Mouse (Mus musculus) MEL (cell line): ENCODE data around the gene Slc7a9. TPM values are rescaled to one million over a fixed set of nuclear protein-coding genes. Genes with fewer than 3 reads are reported as not detected.
A peak's percentile ranks its signal among the peaks of the same experiment; 100 is the strongest.

Source experiments
- DNase-seq: peaks from one replicate; pipeline ENCODE4 v3.0.0; 2011; ENCODE audit warnings: low read depth, low spot score
- H3K27ac ChIP-seq: 2 replicates; pipeline ENCODE4 v1.5.1; 2012; ENCODE audit warnings: low read depth, mild to moderate bottlenecking, control low read depth, low read length, moderate library complexity; ENCODE audit not compliant: control insufficient read depth
- H3K27me3 ChIP-seq, 2 experiments: fragments of 150-350 bp in 1 of 2; sonication (generic) in 1 of 2; 2 replicates each; pipeline ENCODE4 v1.6.1; 2012; ENCODE audit warnings: low read length in 2 of 2, mild to moderate bottlenecking in 2 of 2, improper control_type of control experiment in 1 of 2, moderate library complexity in 1 of 2; ENCODE audit not compliant: insufficient read depth in 2 of 2, control insufficient read depth in 1 of 2
- H3K36me3 ChIP-seq, 2 experiments: 2 replicates each; pipeline ENCODE4 v1.6.1; 2012 to 2014; ENCODE audit warnings: low read length in 2 of 2, improper control_type of control experiment in 1 of 2, inconsistent platforms in 1 of 2, mild to moderate bottlenecking in 1 of 2; ENCODE audit not compliant: insufficient read depth in 2 of 2, control insufficient read depth in 1 of 2
- H3K4me1 ChIP-seq, 2 experiments: fragments of 150-350 bp in 1 of 2; sonication (generic) in 1 of 2; 2 replicates each; pipeline ENCODE4 v1.6.1; 2012; ENCODE audit warnings: low read length in 2 of 2, improper control_type of control experiment in 1 of 2, mild to moderate bottlenecking in 1 of 2; ENCODE audit not compliant: insufficient read depth in 2 of 2, control insufficient read depth in 1 of 2
- H3K4me3 ChIP-seq, 2 experiments: fragments of 150-350 bp in 1 of 2; sonication (generic) in 1 of 2; 2 replicates each; pipeline ENCODE4 v1.5.1; 2012; ENCODE audit warnings: low read depth in 2 of 2, low read length in 2 of 2, mild to moderate bottlenecking in 2 of 2, moderate library complexity in 2 of 2, control low read depth in 1 of 2, improper control_type of control experiment in 1 of 2; ENCODE audit not compliant: control insufficient read depth in 1 of 2, insufficient read depth in 1 of 2
- H3K79me2 ChIP-seq: 2 replicates; pipeline ENCODE4 v1.6.1; 2012; ENCODE audit warnings: mild to moderate bottlenecking, low read length, moderate library complexity; ENCODE audit not compliant: control insufficient read depth, poor library complexity, insufficient read depth
- H3K9ac ChIP-seq: 2 replicates; pipeline ENCODE4 v1.6.1; 2012; ENCODE audit warnings: low read depth, mild to moderate bottlenecking, control low read depth, low read length, moderate library complexity; ENCODE audit not compliant: control insufficient read depth, poor library complexity, severe bottlenecking
- H3K9me3 ChIP-seq: fragments of 150-350 bp; sonication (generic); replicated peaks from 2 replicates; pipeline ENCODE4 v1.6.1; 2012; ENCODE audit warnings: mild to moderate bottlenecking, low read length, improper control_type of control experiment, moderate library complexity; ENCODE audit not compliant: insufficient read depth
- CHD2 ChIP-seq: IDR thresholded peaks from 2 replicates; pipeline ENCODE4 v1.6.1; 2011; ENCODE audit warnings: low read length, improper control_type of control experiment
- CTCF ChIP-seq, 3 experiments: IDR thresholded peaks in 2 of 3; conservative IDR thresholded peaks in 1 of 3; 2 replicates each; pipeline ENCODE4 v1.5.1; 2011 to 2012; ENCODE audit warnings: low read length in 3 of 3, low read depth in 2 of 3, mild to moderate bottlenecking in 2 of 3, improper control_type of control experiment in 1 of 3, inconsistent platforms in 1 of 3, mixed read lengths in 1 of 3, moderate library complexity in 1 of 3; ENCODE audit not compliant: control insufficient read depth in 1 of 3, insufficient read depth in 1 of 3, poor library complexity in 1 of 3, severe bottlenecking in 1 of 3
- ELF1 ChIP-seq: IDR thresholded peaks from 2 replicates; pipeline ENCODE4 v1.6.1; 2014; ENCODE audit warnings: low read depth, mild to moderate bottlenecking, inconsistent platforms, low read length, improper control_type of control experiment, moderate library complexity
- GABPA ChIP-seq: IDR thresholded peaks from 2 replicates; pipeline ENCODE4 v1.6.1; 2012; ENCODE audit warnings: low read depth, mild to moderate bottlenecking, inconsistent platforms, low read length, improper control_type of control experiment, moderate library complexity
- GATA1 ChIP-seq: IDR thresholded peaks from 2 replicates; pipeline ENCODE4 v1.6.1; 2011; ENCODE audit warnings: low read depth, low read length, improper control_type of control experiment
- KAT2A ChIP-seq: conservative IDR thresholded peaks from 2 replicates; pipeline ENCODE4 v1.6.1; 2012; ENCODE audit warnings: low read depth, low read length, improper control_type of control experiment, inconsistent platforms
- MAFK ChIP-seq: IDR thresholded peaks from 2 replicates; pipeline ENCODE4 v1.6.1; 2011; ENCODE audit warnings: low read depth, mild to moderate bottlenecking, low read length, improper control_type of control experiment, borderline replicate concordance
- MYB ChIP-seq: IDR thresholded peaks from 2 replicates; pipeline ENCODE4 v1.6.1; 2011; ENCODE audit warnings: mild to moderate bottlenecking, low read depth, low read length, improper control_type of control experiment
- NELFE ChIP-seq: IDR thresholded peaks from 2 replicates; pipeline ENCODE4 v1.6.1; 2011; ENCODE audit warnings: low read depth, low read length, improper control_type of control experiment
- NRF1 ChIP-seq: IDR thresholded peaks from 2 replicates; pipeline ENCODE4 v1.6.1; 2014; ENCODE audit warnings: low read depth, mild to moderate bottlenecking, inconsistent platforms, low read length, improper control_type of control experiment, moderate library complexity; ENCODE audit not compliant: poor library complexity, insufficient read depth, severe bottlenecking
- POLR2AphosphoS5 ChIP-seq: IDR thresholded peaks from 2 replicates; pipeline ENCODE4 v1.6.1; 2012; ENCODE audit warnings: low read depth, borderline replicate concordance, mild to moderate bottlenecking, inconsistent platforms, low read length, moderate library complexity, mixed read lengths
- RAD21 ChIP-seq: IDR thresholded peaks from 2 replicates; pipeline ENCODE4 v1.6.1; 2011; ENCODE audit warnings: mild to moderate bottlenecking, low read depth, low read length, improper control_type of control experiment
- RCOR1 ChIP-seq: IDR thresholded peaks from 2 replicates; pipeline ENCODE4 v1.6.1; 2012; ENCODE audit warnings: low read depth, mild to moderate bottlenecking, inconsistent platforms, low read length, improper control_type of control experiment
- TCF12 ChIP-seq: IDR thresholded peaks from 2 replicates; pipeline ENCODE4 v1.6.1; 2014; ENCODE audit warnings: low read depth, mild to moderate bottlenecking, inconsistent platforms, low read length, improper control_type of control experiment, moderate library complexity
- UBTF ChIP-seq: IDR thresholded peaks from 2 replicates; pipeline ENCODE4 v1.6.1; 2012; ENCODE audit warnings: low read depth, mild to moderate bottlenecking, inconsistent platforms, low read length, improper control_type of control experiment, moderate library complexity, borderline replicate concordance; ENCODE audit not compliant: insufficient read depth
- USF1 ChIP-seq: IDR thresholded peaks from 2 replicates; pipeline ENCODE4 v1.6.1; 2014; ENCODE audit warnings: low read depth, mild to moderate bottlenecking, inconsistent platforms, low read length, improper control_type of control experiment, moderate library complexity
- USF2 ChIP-seq, 2 experiments: IDR thresholded peaks; 2 replicates each; pipeline ENCODE4 v1.6.1; 2011 to 2012; ENCODE audit warnings: improper control_type of control experiment in 2 of 2, low read length in 2 of 2, borderline replicate concordance in 1 of 2, inconsistent platforms in 1 of 2, low read depth in 1 of 2, mild to moderate bottlenecking in 1 of 2; ENCODE audit not compliant: insufficient read depth in 1 of 2
- polyA plus RNA-seq, 2 experiments: library from polyadenylated mRNA; stranded (reverse) in 1 of 2; unstranded in 1 of 2; fragments of >175 nt in 1 of 2; fragments of >200 nt in 1 of 2; gene quantifications; 2 replicates each; pipeline versions ENCODE4 v1.2.1 to v1.2.4; 2012; ENCODE audit warnings: low replicate concordance in 2 of 2, low read depth in 1 of 2; ENCODE audit not compliant: insufficient read length in 2 of 2, insufficient read depth in 1 of 2, missing spikeins in 1 of 2
- total RNA-seq: library from RNA; depleted of rRNA; stranded (reverse); fragments of 300-350 nt; gene quantifications from 2 replicates; pipeline ENCODE4 v1.2.3, GENCODE M21; 2012

Gene Slc7a9
- total and polyA plus RNA-seq, 3 experiments: not detected

- no peaks in the 10 kb centered on the region for H3K36me3 ChIP-seq
- no peak overlapping the region for H3K27ac ChIP-seq
- H3K27me3 ChIP-seq: peaks cover 0 to 6% of the 10 kb centered on the region in 2 experiments; a peak in 2 of 4 replicates
- H3K9ac ChIP-seq: no peak overlapping the region
- H3K79me2 ChIP-seq: no peaks in the 10 kb centered on the region
- H3K4me3 ChIP-seq: no peak overlapping the region
- H3K4me1 ChIP-seq: no peaks in the 10 kb centered on the region
- TF ChIP-seq CHD2: no peak
- no peak for TF ChIP-seq GATA1
- no peak for TF ChIP-seq GABPA
- TF ChIP-seq POLR2AphosphoS5: no peak
- TF ChIP-seq USF2 (IDR thresholded peaks at IDR 0.05; ENCODE audit: borderline replicate concordance in 1 of 2, insufficient read depth in 1 of 2, low read depth in 1 of 2, low read length in 2 of 2): no peak
- no peak for TF ChIP-seq NRF1
- no peak for DNase-seq
- H3K9me3 ChIP-seq: no peaks in the 10 kb centered on the region
Observed at GRCm38 (mm10) chr7:35491005-35491404, 42.4 kb downstream of the Slc7a9 start.

GRCm38 (mm10) chr7:35497516-35497915 is 48.9 kb downstream of the Slc7a9 start:
- no peak overlapping the region for H3K9ac ChIP-seq
- H3K4me1 ChIP-seq: no peaks in the 10 kb centered on the region
- H3K27me3 ChIP-seq: no peaks in the 10 kb centered on the region; a peak in 1 of 4 replicates
- DNase-seq: no peak
- no peak for TF ChIP-seq TCF12
- no peak for TF ChIP-seq MYB
- TF ChIP-seq ELF1: no peak
- no peak for TF ChIP-seq NELFE
- no peak for TF ChIP-seq UBTF
- TF ChIP-seq RAD21: no peak
- H3K79me2 ChIP-seq: no peaks in the 10 kb centered on the region
- H3K4me3 ChIP-seq: no peak overlapping the region
- H3K36me3 ChIP-seq: no peaks in the 10 kb centered on the region
- H3K9me3 ChIP-seq: no peaks in the 10 kb centered on the region
- no peak overlapping the region for H3K27ac ChIP-seq

- no peaks in the 10 kb centered on the region for H3K36me3 ChIP-seq
- H3K9ac ChIP-seq: no peak overlapping the region
- no peaks in the 10 kb centered on the region; a peak in 1 of 4 replicates for H3K27me3 ChIP-seq
- no peaks in the 10 kb centered on the region for H3K9me3 ChIP-seq
- no peak overlapping the region for H3K27ac ChIP-seq
- H3K4me3 ChIP-seq: no peak overlapping the region
- no peak for TF ChIP-seq RCOR1
- TF ChIP-seq KAT2A: no peak
- no peak for TF ChIP-seq USF1
- no peak for TF ChIP-seq GATA1
- no peak for TF ChIP-seq MAFK
- 0 out of 6 replicates have a peak, but pooled peaks of 1 of the 3 experiments have one; percentile 15 for TF ChIP-seq CTCF (IDR thresholded peaks at IDR 0.05 in 2 of 3, conservative IDR thresholded peaks at IDR 0.05 in 1 of 3; ENCODE audit: control insufficient read depth in 1 of 3, insufficient read depth in 1 of 3, low read depth in 2 of 3, low read length in 3 of 3, poor library complexity in 1 of 3, severe bottlenecking in 1 of 3)
- H3K4me1 ChIP-seq: no peaks in the 10 kb centered on the region
- no peaks in the 10 kb centered on the region for H3K79me2 ChIP-seq
- no peak for DNase-seq
Observed at GRCm38 (mm10) chr7:35501995-35502394, 53.4 kb downstream of the Slc7a9 start.
